Mouse (Mus musculus): Measurements from ENCODE around the gene Gm19402. TPM values are rescaled to one million over a fixed set of nuclear protein-coding genes. Genes with fewer than 3 reads are reported as not detected.
"Not testable (repeated sequence)": the region's sequence is repeated elsewhere in the genome, so short reads cannot be mapped to it uniquely, and the experiment has no call there.

Gene Gm19402
- not detected for polyA plus RNA-seq (2012; fragmentation: generic; extraction: Trizol)

- H3K4me2 ChIP-seq (ENCODE audit: low read depth); H3ac ChIP-seq (ENCODE audit: control insufficient read depth, insufficient read length); H3K36me3 ChIP-seq (ENCODE audit: control insufficient read depth, insufficient read depth); H3K4me3 ChIP-seq; H3K79me2 ChIP-seq (ENCODE audit: control insufficient read depth, insufficient read depth): not testable (repeated sequence)
- H3K27me3 ChIP-seq (ENCODE audit: control insufficient read depth, insufficient read depth, insufficient read length): peaks cover 52% of the 10 kb centered on the region
- TF ChIP-seq MYOD1 (IDR thresholded peaks at IDR 0.05; ENCODE audit: control insufficient read depth in 1 of 3, insufficient read length in 2 of 3, low read depth in 2 of 3): peak in 2 of 3 experiments; percentile 30 to 72
- peak; percentile 80 for TF ChIP-seq TCF3 (IDR thresholded peaks at IDR 0.05; ENCODE audit: insufficient read length, low read depth)
- TF ChIP-seq MYOG (IDR thresholded peaks at IDR 0.05; ENCODE audit: control insufficient read depth in 1 of 3, insufficient read depth in 1 of 3, insufficient read length in 2 of 3, low read depth in 2 of 3): peak in 2 of 3 experiments; percentile 48 to 74
Observed at GRCm38 (mm10) chr10:77690356-77690807, at the start of gene Gm19402. Gene Gm19402, minus strand, starts transcription at chr10:77690757.

- Histone ChIP-seq H3K4me3 (no peak overlapping the region), H3K79me2 (ENCODE audit: control insufficient read depth, insufficient read depth) (no peaks in the 10 kb centered on the region), H3K36me3 (ENCODE audit: control insufficient read depth, insufficient read depth) (no peaks in the 10 kb centered on the region), H3ac (ENCODE audit: control insufficient read depth, insufficient read length) (no peak overlapping the region), H3K27me3 (ENCODE audit: control insufficient read depth, insufficient read depth, insufficient read length) (peaks cover 12% of the 10 kb centered on the region), H3K4me2 (ENCODE audit: low read depth) (no peak overlapping the region)
- TF ChIP-seq USF1 (IDR thresholded peaks at IDR 0.05; ENCODE audit: low read depth) (no peak), MYOG (IDR thresholded peaks at IDR 0.05; ENCODE audit: control insufficient read depth in 1 of 3, insufficient read depth in 1 of 3, insufficient read length in 2 of 3, low read depth in 2 of 3) (no peak), CEBPB (IDR thresholded peaks at IDR 0.05; ENCODE audit: insufficient read depth, poor library complexity, severe bottlenecking) (no peak), MYOD1 (IDR thresholded peaks at IDR 0.05; ENCODE audit: control insufficient read depth in 1 of 3, insufficient read length in 2 of 3, low read depth in 2 of 3) (no peak), POLR2AphosphoS2 (IDR thresholded peaks at IDR 0.05; ENCODE audit: insufficient read length, low read depth) (no peak), E2F4 (IDR thresholded peaks at IDR 0.05; ENCODE audit: insufficient read depth) (no peak), MAX (IDR thresholded peaks at IDR 0.05; ENCODE audit: low read depth) (no peak), REST (IDR thresholded peaks at IDR 0.05; ENCODE audit: insufficient read depth, insufficient read length) (no peak), SRF (IDR thresholded peaks at IDR 0.05; ENCODE audit: control insufficient read depth, insufficient read length, low read depth) (no peak), TCF12 (IDR thresholded peaks at IDR 0.05; ENCODE audit: insufficient read depth, poor library complexity, severe bottlenecking) (no peak), TCF3 (IDR thresholded peaks at IDR 0.05; ENCODE audit: insufficient read length, low read depth) (no peak), POLR2A (IDR thresholded peaks at IDR 0.05; ENCODE audit: insufficient read length, low read depth) (no peak)
Observed at GRCm38 (mm10) chr10:77738929-77739328, 48.4 kb upstream of the Gm19402 start.

GRCm38 (mm10) chr10:77735928-77736327, 45.4 kb upstream of the Gm19402 start:
- Histone ChIP-seq H3K4me3 (no peak overlapping the region), H3ac (ENCODE audit: control insufficient read depth, insufficient read length) (no peak overlapping the region), H3K27me3 (ENCODE audit: control insufficient read depth, insufficient read depth, insufficient read length) (no peaks in the 10 kb centered on the region), H3K4me2 (ENCODE audit: low read depth) (no peak overlapping the region), H3K79me2 (ENCODE audit: control insufficient read depth, insufficient read depth) (no peaks in the 10 kb centered on the region), H3K36me3 (ENCODE audit: control insufficient read depth, insufficient read depth) (no peaks in the 10 kb centered on the region)
- TF ChIP-seq SRF (IDR thresholded peaks at IDR 0.05; ENCODE audit: control insufficient read depth, insufficient read length, low read depth) (no peak), USF1 (IDR thresholded peaks at IDR 0.05; ENCODE audit: low read depth) (no peak), TCF12 (IDR thresholded peaks at IDR 0.05; ENCODE audit: insufficient read depth, poor library complexity, severe bottlenecking) (no peak), REST (IDR thresholded peaks at IDR 0.05; ENCODE audit: insufficient read depth, insufficient read length) (no peak), TCF3 (IDR thresholded peaks at IDR 0.05; ENCODE audit: insufficient read length, low read depth) (no peak), CEBPB (IDR thresholded peaks at IDR 0.05; ENCODE audit: insufficient read depth, poor library complexity, severe bottlenecking) (no peak), MYOG (IDR thresholded peaks at IDR 0.05; ENCODE audit: control insufficient read depth in 1 of 3, insufficient read depth in 1 of 3, insufficient read length in 2 of 3, low read depth in 2 of 3) (no peak)

GRCm38 (mm10) chr10:77729241-77729640, 38.7 kb upstream of the Gm19402 start:
- no peak overlapping the region for H3K4me3 ChIP-seq
- H3K27me3 ChIP-seq (ENCODE audit: control insufficient read depth, insufficient read depth, insufficient read length): peaks cover 5% of the 10 kb centered on the region
- no peaks in the 10 kb centered on the region for H3K36me3 ChIP-seq (ENCODE audit: control insufficient read depth, insufficient read depth)
- no peak overlapping the region for H3ac ChIP-seq (ENCODE audit: control insufficient read depth, insufficient read length)
- H3K79me2 ChIP-seq (ENCODE audit: control insufficient read depth, insufficient read depth): no peaks in the 10 kb centered on the region
- no peak overlapping the region for H3K4me2 ChIP-seq (ENCODE audit: low read depth)
- TF ChIP-seq POLR2A (IDR thresholded peaks at IDR 0.05; ENCODE audit: insufficient read length, low read depth) (no peak), MAX (IDR thresholded peaks at IDR 0.05; ENCODE audit: low read depth) (no peak), CEBPB (IDR thresholded peaks at IDR 0.05; ENCODE audit: insufficient read depth, poor library complexity, severe bottlenecking) (no peak), E2F4 (IDR thresholded peaks at IDR 0.05; ENCODE audit: insufficient read depth) (no peak), TCF12 (IDR thresholded peaks at IDR 0.05; ENCODE audit: insufficient read depth, poor library complexity, severe bottlenecking) (no peak), TCF3 (IDR thresholded peaks at IDR 0.05; ENCODE audit: insufficient read length, low read depth) (no peak), REST (IDR thresholded peaks at IDR 0.05; ENCODE audit: insufficient read depth, insufficient read length) (no peak), USF1 (IDR thresholded peaks at IDR 0.05; ENCODE audit: low read depth) (no peak), SRF (IDR thresholded peaks at IDR 0.05; ENCODE audit: control insufficient read depth, insufficient read length, low read depth) (no peak), MYOG (IDR thresholded peaks at IDR 0.05; ENCODE audit: control insufficient read depth in 1 of 3, insufficient read depth in 1 of 3, insufficient read length in 2 of 3, low read depth in 2 of 3) (no peak), MYOD1 (IDR thresholded peaks at IDR 0.05; ENCODE audit: control insufficient read depth in 1 of 3, insufficient read length in 2 of 3, low read depth in 2 of 3) (no peak), POLR2AphosphoS2 (IDR thresholded peaks at IDR 0.05; ENCODE audit: insufficient read length, low read depth) (no peak)

- Histone ChIP-seq H3K27me3 (ENCODE audit: control insufficient read depth, insufficient read depth, insufficient read length) (peaks cover 9% of the 10 kb centered on the region), H3K79me2 (ENCODE audit: control insufficient read depth, insufficient read depth) (no peaks in the 10 kb centered on the region), H3K4me3 (no peak overlapping the region), H3ac (ENCODE audit: control insufficient read depth, insufficient read length) (no peak overlapping the region), H3K4me2 (ENCODE audit: low read depth) (no peak overlapping the region), H3K36me3 (ENCODE audit: control insufficient read depth, insufficient read depth) (no peaks in the 10 kb centered on the region)
- TF ChIP-seq MAX (IDR thresholded peaks at IDR 0.05; ENCODE audit: low read depth): no peak
- TF ChIP-seq TCF3 (IDR thresholded peaks at IDR 0.05; ENCODE audit: insufficient read length, low read depth): no peak
- no peak for TF ChIP-seq TCF12 (IDR thresholded peaks at IDR 0.05; ENCODE audit: insufficient read depth, poor library complexity, severe bottlenecking)
- TF ChIP-seq CEBPB (IDR thresholded peaks at IDR 0.05; ENCODE audit: insufficient read depth, poor library complexity, severe bottlenecking): no peak
- no peak for TF ChIP-seq POLR2A (IDR thresholded peaks at IDR 0.05; ENCODE audit: insufficient read length, low read depth)
Observed at GRCm38 (mm10) chr10:77728280-77728679, 37.7 kb upstream of the Gm19402 start.
